Mouse (Mus musculus) heart, embryonic 15.5 days (tissue): Measurements from ENCODE around the gene Fbxo3. TPM values are rescaled to one million over a fixed set of nuclear protein-coding genes. Genes with fewer than 3 reads are reported as not detected.

ENCODE experiments used
- ATAC-seq: fragments of 200-750 bp; cut with Nextera tagmentation; replicated peaks from 2 replicates; pipeline ENCODE4 v1.8.0; 2017; ENCODE audit warnings: low read depth, moderate TSS enrichment; ENCODE audit not compliant: insufficient number of reproducible peaks, insufficient read depth, low FRiP score
- H3K27ac ChIP-seq: fragments of 300-500 bp; sonication (generic); 2 replicates; pipeline ENCODE4 v1.5.1; 2015; ENCODE audit warnings: mild to moderate bottlenecking, inconsistent platforms
- H3K27me3 ChIP-seq: fragments of 300-500 bp; sonication (generic); 2 replicates; pipeline ENCODE4 v1.6.1; 2015; ENCODE audit warnings: inconsistent platforms
- H3K36me3 ChIP-seq: fragments of 300-500 bp; sonication (generic); 2 replicates; pipeline ENCODE4 v1.6.1; 2015; ENCODE audit warnings: mild to moderate bottlenecking, inconsistent platforms
- H3K4me1 ChIP-seq: fragments of 300-500 bp; sonication (generic); replicated peaks from 2 replicates; pipeline ENCODE4 v1.6.1; 2015; ENCODE audit warnings: inconsistent platforms
- H3K4me2 ChIP-seq: fragments of 300-500 bp; sonication (generic); 2 replicates; pipeline ENCODE4 v1.6.1; 2015; ENCODE audit warnings: inconsistent platforms, mild to moderate bottlenecking, moderate library complexity
- H3K4me3 ChIP-seq: fragments of 300-500 bp; sonication (generic); 2 replicates; pipeline ENCODE4 v1.5.1; 2015; ENCODE audit warnings: mild to moderate bottlenecking, inconsistent platforms
- H3K9ac ChIP-seq: fragments of 300-500 bp; sonication (generic); 2 replicates; pipeline ENCODE4 v1.6.1; 2015; ENCODE audit warnings: mild to moderate bottlenecking, inconsistent platforms
- H3K9me3 ChIP-seq: fragments of 300-500 bp; sonication (generic); replicated peaks from 2 replicates; pipeline ENCODE4 v1.6.1; 2016; ENCODE audit warnings: inconsistent platforms
- WGBS: fragments of 180-500 bp; shearing (Covaris S2); methylation state at CpG from one replicate; pipeline ENCODE4 v1.1.7; 2015; ENCODE audit warnings: mixed read lengths; 5-methylcytosine and 5-hydroxymethylcytosine counted together
- polyA plus RNA-seq: library from polyadenylated mRNA; unstranded; fragments of >200 nt; fragmentation: Nextera tagmentation; extraction: Ambion mirVana; gene quantifications from 2 replicates; pipeline ENCODE4 v1.2.1, GENCODE M21; 2015

Fbxo3 gene
- polyA plus RNA-seq, 1 experiment from 2014 or later = 41.8 TPM

- Histone ChIP-seq H3K36me3 (peaks cover 42% of the 10 kb centered on the region), H3K4me1 (no peaks in the 10 kb centered on the region), H3K4me3 (no peak overlapping the region), H3K27me3 (no peaks in the 10 kb centered on the region), H3K27ac (no peak overlapping the region), H3K4me2 (no peak overlapping the region), H3K9me3 (no peaks in the 10 kb centered on the region), H3K9ac (no peak overlapping the region)
- 80% methylated on average over 2 of the region's 2 CpGs for WGBS
- no peak for ATAC-seq
Observed at GRCm38 (mm10) chr2:104038236-104038635, 10.7 kb downstream of the Fbxo3 start.

GRCm38 (mm10) chr2:104041632-104042031 is 14.1 kb downstream of the Fbxo3 start:
- Histone ChIP-seq H3K4me1 (no peaks in the 10 kb centered on the region), H3K36me3 (peaks cover 43% of the 10 kb centered on the region), H3K27ac (no peak overlapping the region), H3K27me3 (no peaks in the 10 kb centered on the region), H3K9ac (no peak overlapping the region), H3K4me2 (no peak overlapping the region), H3K4me3 (no peak overlapping the region), H3K9me3 (no peaks in the 10 kb centered on the region)
- ATAC-seq = no peak
- WGBS = 55% methylated on average over 5 of the region's 5 CpGs

GRCm38 (mm10) chr2:104042766-104043165 is 15.2 kb downstream of the Fbxo3 start:
- Histone ChIP-seq H3K9ac (no peak overlapping the region), H3K4me2 (no peak overlapping the region), H3K27me3 (no peaks in the 10 kb centered on the region), H3K4me1 (no peaks in the 10 kb centered on the region), H3K27ac (no peak overlapping the region), H3K36me3 (peaks cover 37% of the 10 kb centered on the region), H3K4me3 (no peak overlapping the region), H3K9me3 (no peaks in the 10 kb centered on the region)
- ATAC-seq = no peak
- 93% methylated on average over 15 of the region's 15 CpGs for WGBS

GRCm38 (mm10) chr2:104043624-104044478 is 16.3 kb downstream of the Fbxo3 start:
- Histone ChIP-seq H3K27ac (no peak overlapping the region), H3K36me3 (peaks cover 35% of the 10 kb centered on the region), H3K27me3 (no peaks in the 10 kb centered on the region), H3K4me1 (no peaks in the 10 kb centered on the region), H3K4me3 (no peak overlapping the region), H3K4me2 (no peak overlapping the region), H3K9ac (no peak overlapping the region), H3K9me3 (no peaks in the 10 kb centered on the region)
- 55% methylated on average over 5 of the region's 5 CpGs for WGBS
- ATAC-seq = no peak

- H3K4me3 ChIP-seq = no peak overlapping the region
- no peaks in the 10 kb centered on the region for H3K4me1 ChIP-seq
- ATAC-seq = no peak
- H3K27ac ChIP-seq = no peak overlapping the region
- H3K27me3 ChIP-seq = no peaks in the 10 kb centered on the region
- H3K36me3 ChIP-seq = peaks cover 36% of the 10 kb centered on the region
- H3K4me2 ChIP-seq = no peak overlapping the region
- no peak overlapping the region for H3K9ac ChIP-seq
- no peaks in the 10 kb centered on the region for H3K9me3 ChIP-seq
- 57% methylated on average over 1 of the region's 1 CpGs for WGBS
Observed at GRCm38 (mm10) chr2:104044479-104045080, 17.1 kb downstream of the Fbxo3 start.

- Histone ChIP-seq H3K4me1 (no peaks in the 10 kb centered on the region), H3K36me3 (peaks cover 58% of the 10 kb centered on the region)
- no peak for ATAC-seq
Observed at GRCm38 (mm10) chr2:104058381-104058780, 30.9 kb downstream of the Fbxo3 start.

GRCm38 (mm10) chr2:104058954-104059353 is 31.4 kb downstream of the Fbxo3 start:
- WGBS = 90% methylated on average over 4 of the region's 4 CpGs
- Histone ChIP-seq H3K4me1 (no peaks in the 10 kb centered on the region), H3K27ac (no peak overlapping the region), H3K4me2 (no peak overlapping the region), H3K4me3 (no peak overlapping the region), H3K27me3 (no peaks in the 10 kb centered on the region), H3K9ac (no peak overlapping the region), H3K36me3 (peaks cover 52% of the 10 kb centered on the region), H3K9me3 (no peaks in the 10 kb centered on the region)
- no peak for ATAC-seq

More at GRCm38 (mm10) chr2:104058381-104058780, 30.9 kb downstream of the Fbxo3 start:
- Histone ChIP-seq H3K4me3 (no peak overlapping the region), H3K9me3 (no peaks in the 10 kb centered on the region), H3K4me2 (no peak overlapping the region), H3K27me3 (no peaks in the 10 kb centered on the region), H3K27ac (no peak overlapping the region), H3K9ac (no peak overlapping the region)
- 73% methylated on average over 1 of the region's 1 CpGs for WGBS

GRCm38 (mm10) chr2:104059786-104060185 is 32.3 kb downstream of the Fbxo3 start:
- Histone ChIP-seq H3K27me3 (no peaks in the 10 kb centered on the region), H3K4me3 (no peak overlapping the region), H3K9ac (no peak overlapping the region), H3K36me3 (peaks cover 44% of the 10 kb centered on the region), H3K4me1 (no peaks in the 10 kb centered on the region), H3K4me2 (no peak overlapping the region), H3K27ac (no peak overlapping the region), H3K9me3 (no peaks in the 10 kb centered on the region)
- ATAC-seq = no peak
- 81% methylated on average over 10 of the region's 10 CpGs for WGBS

GRCm38 (mm10) chr2:104060996-104061395 is 33.5 kb downstream of the Fbxo3 start:
- WGBS = 95% methylated on average over 6 of the region's 6 CpGs

GRCm38 (mm10) chr2:104062665-104063064 is 35.1 kb downstream of the Fbxo3 start:
- Histone ChIP-seq H3K4me2 (no peak overlapping the region), H3K27me3 (no peaks in the 10 kb centered on the region), H3K4me1 (no peaks in the 10 kb centered on the region), H3K9ac (no peak overlapping the region), H3K27ac (no peak overlapping the region), H3K36me3 (peaks cover 36% of the 10 kb centered on the region), H3K9me3 (no peaks in the 10 kb centered on the region), H3K4me3 (no peak overlapping the region)
- ATAC-seq = no peak

More at GRCm38 (mm10) chr2:104060996-104061395, 33.5 kb downstream of the Fbxo3 start:
- no peak for ATAC-seq
- Histone ChIP-seq H3K27ac (no peak overlapping the region), H3K27me3 (no peaks in the 10 kb centered on the region), H3K36me3 (peaks cover 36% of the 10 kb centered on the region), H3K4me1 (no peaks in the 10 kb centered on the region), H3K9me3 (no peaks in the 10 kb centered on the region), H3K9ac (no peak overlapping the region), H3K4me3 (no peak overlapping the region), H3K4me2 (no peak overlapping the region)

GRCm38 (mm10) chr2:104064152-104064551 is 36.6 kb downstream of the Fbxo3 start:
- 84% methylated on average over 2 of the region's 2 CpGs for WGBS
- Histone ChIP-seq H3K27ac (no peak overlapping the region), H3K4me1 (0 out of 2 replicates have a peak, but pooled peaks cover 5% of the 10 kb centered on the region), H3K9ac (no peak overlapping the region), H3K9me3 (no peaks in the 10 kb centered on the region), H3K27me3 (no peaks in the 10 kb centered on the region), H3K4me2 (no peak overlapping the region), H3K4me3 (no peak overlapping the region), H3K36me3 (peaks cover 33% of the 10 kb centered on the region)
- no peak for ATAC-seq
